Mouse (Mus musculus) forebrain, embryonic 14.5 days (tissue): ENCODE measurements at regions not wholly inside any gene's neighbourhood (a gene's known extent, or its start where the extent isn't known, plus 50 kb on each side); places are given as distances from the start of the nearest gene placed in this dataset.

Experiments used
- ATAC-seq: fragments of 200-750 bp; cut with Nextera tagmentation; 2 replicates; pipeline ENCODE4 v1.8.0; 2017; ENCODE audit warnings: mild to moderate bottlenecking, moderate library complexity
- DNase-seq: peaks from one replicate; pipeline ENCODE4 v3.0.0-alpha.2; 2015; ENCODE audit warnings: low spot score
- H3K27ac ChIP-seq: fragments of 300-500 bp; sonication (generic); 2 replicates; pipeline ENCODE4 v1.5.1; 2014; ENCODE audit warnings: low read depth, mild to moderate bottlenecking, control low read depth, low read length, moderate library complexity
- H3K27me3 ChIP-seq: fragments of 300-500 bp; sonication (generic); replicated peaks from 2 replicates; pipeline ENCODE4 v1.6.1; 2014; ENCODE audit warnings: low read length, control low read depth, mixed read lengths; ENCODE audit not compliant: control insufficient read depth, insufficient read depth
- H3K36me3 ChIP-seq: fragments of 300-500 bp; sonication (generic); 2 replicates; pipeline ENCODE4 v1.6.1; 2014; ENCODE audit warnings: low read length, control low read depth; ENCODE audit not compliant: control insufficient read depth, insufficient read depth
- H3K4me1 ChIP-seq: fragments of 300-500 bp; sonication (generic); 2 replicates; pipeline ENCODE4 v1.6.1; 2014; ENCODE audit warnings: antibody characterized with exemption, low read length, control low read depth; ENCODE audit not compliant: control insufficient read depth, insufficient read depth
- H3K4me2 ChIP-seq: fragments of 300-500 bp; sonication (generic); 2 replicates; pipeline ENCODE4 v1.6.1; 2014; ENCODE audit warnings: mild to moderate bottlenecking, control low read depth, low read length
- H3K4me3 ChIP-seq: fragments of 300-500 bp; sonication (generic); 2 replicates; pipeline ENCODE4 v1.5.1; 2014; ENCODE audit warnings: low read depth, low read length, control low read depth
- H3K9ac ChIP-seq: fragments of 300-500 bp; sonication (generic); 2 replicates; pipeline ENCODE4 v1.6.1; 2014; ENCODE audit warnings: mild to moderate bottlenecking, low read length, control low read depth, moderate library complexity
- H3K9me3 ChIP-seq: fragments of 300-500 bp; sonication (generic); replicated peaks from 2 replicates; pipeline ENCODE4 v1.6.1; 2016; ENCODE audit warnings: low read length, control low read depth, mixed read lengths; ENCODE audit not compliant: control insufficient read depth
- WGBS: fragments of 180-500 bp; shearing (Covaris S2); extraction: QIAGEN DNeasy Blood & Tissue Kit; methylation state at CpG from one replicate; pipeline ENCODE4 v1.1.7; 2014; 5-methylcytosine and 5-hydroxymethylcytosine counted together

DNA sequence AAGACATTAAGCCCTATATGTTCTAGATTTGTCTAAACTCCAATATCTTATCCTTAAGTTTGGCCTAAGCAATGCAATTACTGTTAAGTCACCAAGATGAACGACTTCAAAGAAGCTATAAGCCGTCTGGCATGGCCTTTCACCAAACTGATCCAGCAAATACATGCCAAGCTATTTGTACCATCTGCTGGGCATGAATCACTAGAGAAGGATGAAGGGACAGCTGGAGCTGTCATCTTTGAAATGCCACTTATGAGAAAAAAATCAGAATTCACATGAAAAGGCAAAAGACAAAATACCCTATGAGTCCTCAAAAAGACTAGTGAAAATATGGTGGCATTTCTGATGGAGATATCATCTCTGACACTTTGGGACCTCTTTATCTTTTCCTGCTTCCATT, 430.3 kb upstream of the Steap1 start:
- no peak overlapping the region for H3K27ac ChIP-seq
- no peaks in the 10 kb centered on the region for H3K9me3 ChIP-seq
- H3K4me1 ChIP-seq, result no peaks in the 10 kb centered on the region
- no peak overlapping the region for H3K4me3 ChIP-seq
- H3K27me3 ChIP-seq, result no peaks in the 10 kb centered on the region
- peak; percentile 78; the same call in 1 of the 2 replicates for ATAC-seq
- DNase-seq, result peak; percentile 71
- H3K4me2 ChIP-seq, result no peak overlapping the region
- WGBS, result 72% methylated on average over 2 of the region's 2 CpGs
- no peaks in the 10 kb centered on the region for H3K36me3 ChIP-seq
- no peak overlapping the region for H3K9ac ChIP-seq

DNA sequence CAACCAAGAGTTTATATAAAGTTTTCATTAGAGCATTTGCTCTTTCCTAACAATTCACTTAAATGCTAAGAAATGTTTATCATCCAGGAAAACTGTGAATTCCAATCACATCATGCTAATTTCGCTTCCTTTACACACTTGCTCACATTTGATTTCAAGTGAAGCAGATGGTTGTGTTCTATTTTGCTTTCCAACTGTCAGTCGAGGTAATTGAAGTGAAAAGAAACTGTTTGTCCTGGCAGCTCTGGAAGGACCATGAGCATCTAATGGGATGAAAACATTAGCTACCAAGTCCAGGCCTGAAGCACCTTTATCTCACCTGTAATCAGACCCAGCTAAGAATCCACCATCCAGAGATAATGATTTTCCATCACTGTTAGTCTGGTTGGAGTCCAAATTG, 418.9 kb upstream of the Steap1 start:
- Histone ChIP-seq H3K9me3 (no peaks in the 10 kb centered on the region), H3K27me3 (no peaks in the 10 kb centered on the region), H3K4me1 (no peaks in the 10 kb centered on the region), H3K4me2 (no peak overlapping the region), H3K36me3 (no peaks in the 10 kb centered on the region), H3K27ac (no peak overlapping the region), H3K4me3 (no peak overlapping the region), H3K9ac (no peak overlapping the region)
- DNase-seq (peak; percentile 66), ATAC-seq (peak; percentile 79; the same call in 1 of the 2 replicates)
- WGBS, result 43% methylated on average over 2 of the region's 2 CpGs

DNA sequence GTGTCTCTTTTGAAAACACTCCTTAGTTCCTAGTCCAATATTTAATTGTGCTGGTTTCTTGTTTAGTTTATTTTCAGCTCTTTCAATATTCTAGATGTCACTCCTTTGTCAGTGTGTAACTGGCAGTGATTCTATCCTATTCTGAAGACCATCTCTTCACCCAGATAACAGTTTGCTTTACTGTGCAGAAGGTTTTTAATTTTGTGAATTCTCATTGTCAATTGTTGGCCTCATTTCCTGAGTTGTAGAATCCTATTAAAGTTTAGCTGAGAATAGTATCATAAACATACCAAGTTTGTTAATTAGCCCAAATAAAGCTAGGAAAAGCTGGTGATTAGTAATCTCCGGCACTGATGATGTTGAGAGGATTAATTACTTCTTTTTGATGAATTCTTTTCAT, 418.4 kb upstream of the Steap1 start:
- no peaks in the 10 kb centered on the region for H3K27me3 ChIP-seq
- 25% methylated on average over 1 of the region's 1 CpGs for WGBS
- H3K9ac ChIP-seq, result no peak overlapping the region
- no peak overlapping the region for H3K27ac ChIP-seq
- DNase-seq (no peak), ATAC-seq (peak; percentile 62; the same call in 1 of the 2 replicates)
- H3K9me3 ChIP-seq, result no peaks in the 10 kb centered on the region
- H3K36me3 ChIP-seq, result no peaks in the 10 kb centered on the region
- no peak overlapping the region for H3K4me2 ChIP-seq
- H3K4me3 ChIP-seq, result no peak overlapping the region
- H3K4me1 ChIP-seq, result no peaks in the 10 kb centered on the region
